Mouse (Mus musculus) embryonic facial prominence, embryonic 11.5 days (tissue): ENCODE measurements around the gene Thpo. TPM values are rescaled to one million over a fixed set of nuclear protein-coding genes. Genes with fewer than 3 reads are reported as not detected.

Source experiments
- ATAC-seq: fragments of 200-750 bp; cut with Nextera tagmentation; replicated peaks from 2 replicates; pipeline ENCODE4 v1.8.0; 2017; ENCODE audit warnings: low read depth; ENCODE audit not compliant: insufficient number of reproducible peaks, low FRiP score, low TSS enrichment
- DNase-seq: peaks from one replicate; pipeline ENCODE4 v3.0.0-alpha.2; 2015; ENCODE audit warnings: low spot score
- H3K27ac ChIP-seq: fragments of 300-500 bp; sonication (generic); replicated peaks from 2 replicates; pipeline ENCODE4 v1.5.1; 2014; ENCODE audit warnings: mild to moderate bottlenecking, low read depth, low read length, control low read depth
- H3K27me3 ChIP-seq: fragments of 300-500 bp; sonication (generic); 2 replicates; pipeline ENCODE4 v1.6.1; 2014; ENCODE audit warnings: mild to moderate bottlenecking, low read length, moderate library complexity, mixed read lengths; ENCODE audit not compliant: control insufficient read depth, insufficient read depth
- H3K36me3 ChIP-seq: fragments of 300-500 bp; sonication (generic); replicated peaks from 2 replicates; pipeline ENCODE4 v1.6.1; 2014; ENCODE audit warnings: low read depth, mild to moderate bottlenecking, low read length, moderate library complexity, mixed read lengths; ENCODE audit not compliant: control insufficient read depth, insufficient read depth
- H3K4me1 ChIP-seq: fragments of 300-500 bp; sonication (generic); 2 replicates; pipeline ENCODE4 v1.6.1; 2014; ENCODE audit warnings: low read length, mixed read lengths; ENCODE audit not compliant: control insufficient read depth, insufficient read depth
- H3K4me2 ChIP-seq: fragments of 300-500 bp; sonication (generic); 2 replicates; pipeline ENCODE4 v1.6.1; 2014; ENCODE audit warnings: low read depth, mild to moderate bottlenecking, control low read depth, low read length, moderate library complexity
- H3K4me3 ChIP-seq: fragments of 300-500 bp; sonication (generic); 2 replicates; pipeline ENCODE4 v1.5.1; 2014; ENCODE audit warnings: low read depth, low read length, control low read depth
- H3K9ac ChIP-seq: fragments of 300-500 bp; sonication (generic); replicated peaks from 2 replicates; pipeline ENCODE4 v1.6.1; 2014; ENCODE audit warnings: mild to moderate bottlenecking, control low read depth, low read length
- H3K9me3 ChIP-seq: fragments of 300-500 bp; sonication (generic); replicated peaks from 2 replicates; pipeline ENCODE4 v1.6.1; 2016; ENCODE audit warnings: mild to moderate bottlenecking, low read length, inconsistent platforms, mixed read lengths; ENCODE audit not compliant: control insufficient read depth
- WGBS: fragments of 180-500 bp; shearing (Covaris S2); extraction: QIAGEN DNeasy Blood & Tissue Kit; methylation state at CpG from one replicate; pipeline ENCODE4 v1.1.7; 2014; 5-methylcytosine and 5-hydroxymethylcytosine counted together
- polyA plus RNA-seq: library from polyadenylated mRNA; unstranded; fragments of >200 nt; fragmentation: Nextera tagmentation; extraction: Ambion mirVana; gene quantifications from 2 replicates; pipeline ENCODE4 v1.2.1, GENCODE M21; 2014

The Thpo gene
- polyA plus RNA-seq, 1 experiment from 2014 or later: 0.48 TPM

DNA sequence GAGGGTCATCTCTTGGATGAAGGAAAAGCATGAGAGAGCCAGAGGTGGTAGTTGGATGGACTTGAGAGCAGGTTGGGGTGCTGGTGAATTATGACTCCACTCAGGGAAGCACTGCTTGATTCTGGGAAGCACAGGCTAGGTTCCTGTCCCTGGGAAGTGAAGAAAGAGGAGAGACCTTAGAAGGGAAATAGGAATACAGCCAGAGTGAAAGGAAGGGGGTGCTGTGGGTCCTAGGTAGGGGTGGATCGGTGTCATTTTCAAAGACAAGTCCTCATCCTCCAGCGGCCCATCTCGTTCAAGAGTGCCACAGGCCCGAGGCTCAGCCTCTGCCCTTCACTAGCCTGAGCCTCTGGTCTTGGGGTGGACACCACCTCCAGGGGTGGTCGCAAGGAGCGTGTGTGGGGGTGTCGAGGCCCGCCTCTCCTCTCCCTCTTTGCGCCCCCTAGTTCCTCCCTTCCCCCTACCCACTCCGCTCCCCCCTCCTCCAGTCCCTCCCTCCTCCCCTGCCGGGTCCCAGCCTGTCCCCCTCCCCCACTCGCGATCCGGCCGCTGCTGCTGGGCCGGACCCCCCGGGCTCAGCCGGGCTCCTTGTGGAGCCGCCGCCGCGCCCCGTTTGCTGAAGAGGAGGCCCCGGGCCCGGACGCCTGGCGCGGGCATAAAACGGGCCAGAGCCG, 1.9 kb downstream of the Thpo start:
- ATAC-seq (peak; percentile 31), DNase-seq (peak; percentile 56)
- WGBS: under 1% methylated on average over 18 of the region's 30 CpGs
- Histone ChIP-seq H3K36me3 (no peaks in the 10 kb centered on the region), H3K27me3 (peaks cover 24% of the 10 kb centered on the region), H3K9ac (peak overlapping the region; percentile 75), H3K4me2 (peak overlapping the region; percentile 99), H3K27ac (peak overlapping the region; percentile 48; the same call in 1 of the 2 replicates), H3K4me1 (peaks cover 5% of the 10 kb centered on the region), H3K4me3 (peak overlapping the region; percentile 63), H3K9me3 (no peaks in the 10 kb centered on the region)

DNA sequence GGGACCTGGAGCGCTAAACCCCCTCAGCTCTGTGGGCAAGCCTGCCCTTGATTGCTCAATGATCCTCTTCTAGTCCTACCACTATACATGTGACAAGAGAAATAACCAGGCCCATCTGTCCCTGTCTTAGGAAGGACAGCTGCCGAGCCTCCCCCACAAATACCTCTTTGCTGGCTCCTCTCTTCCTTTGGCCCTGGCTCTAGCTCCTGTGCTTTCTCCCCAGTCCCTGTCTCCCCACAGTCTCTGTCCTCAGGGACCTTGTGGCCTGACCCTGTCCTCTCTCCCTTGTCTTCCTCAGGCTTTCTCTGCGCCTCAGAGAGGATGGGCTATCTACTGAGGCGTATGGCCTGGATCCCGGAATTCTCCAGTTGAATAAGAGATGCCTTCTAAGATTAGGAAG, 2.6 kb downstream of the Thpo start:
- ATAC-seq: no peak
- Histone ChIP-seq H3K9me3 (no peaks in the 10 kb centered on the region), H3K4me2 (no peak overlapping the region), H3K4me1 (peaks cover 5% of the 10 kb centered on the region), H3K4me3 (no peak overlapping the region), H3K36me3 (no peaks in the 10 kb centered on the region), H3K27ac (no peak overlapping the region), H3K9ac (no peak overlapping the region), H3K27me3 (peaks cover 24% of the 10 kb centered on the region)
- no peak for DNase-seq
- 71% methylated on average over 5 of the region's 5 CpGs for WGBS

DNA sequence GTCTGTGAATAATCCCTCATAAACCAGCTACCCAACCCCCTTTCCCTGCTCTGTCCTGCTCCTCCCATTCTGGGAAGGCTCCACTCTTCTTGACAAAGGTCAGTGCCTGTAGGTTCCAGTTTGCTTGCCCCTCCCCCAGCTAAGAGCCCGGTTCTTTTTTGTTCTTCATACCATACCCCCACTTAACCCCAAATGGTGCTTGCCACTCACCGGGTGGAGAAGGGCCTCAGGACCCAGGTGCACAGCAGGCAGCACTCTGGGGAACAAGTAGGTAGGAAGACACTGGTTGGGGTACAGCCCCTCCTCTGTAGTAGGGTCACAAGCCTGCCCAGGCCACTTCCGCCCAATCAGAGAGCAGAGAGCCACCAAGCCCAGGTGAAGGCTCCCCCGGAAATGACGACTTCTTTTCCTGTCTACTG, 4.0 kb downstream of the Thpo start:
- Histone ChIP-seq H3K9ac (no peak overlapping the region), H3K27ac (no peak overlapping the region), H3K4me2 (no peak overlapping the region), H3K4me3 (no peak overlapping the region), H3K27me3 (peaks cover 22% of the 10 kb centered on the region), H3K9me3 (no peaks in the 10 kb centered on the region), H3K36me3 (no peaks in the 10 kb centered on the region), H3K4me1 (peaks cover 5% of the 10 kb centered on the region)
- DNase-seq (no peak), ATAC-seq (no peak)
- WGBS: 34% methylated on average over 5 of the region's 5 CpGs

DNA sequence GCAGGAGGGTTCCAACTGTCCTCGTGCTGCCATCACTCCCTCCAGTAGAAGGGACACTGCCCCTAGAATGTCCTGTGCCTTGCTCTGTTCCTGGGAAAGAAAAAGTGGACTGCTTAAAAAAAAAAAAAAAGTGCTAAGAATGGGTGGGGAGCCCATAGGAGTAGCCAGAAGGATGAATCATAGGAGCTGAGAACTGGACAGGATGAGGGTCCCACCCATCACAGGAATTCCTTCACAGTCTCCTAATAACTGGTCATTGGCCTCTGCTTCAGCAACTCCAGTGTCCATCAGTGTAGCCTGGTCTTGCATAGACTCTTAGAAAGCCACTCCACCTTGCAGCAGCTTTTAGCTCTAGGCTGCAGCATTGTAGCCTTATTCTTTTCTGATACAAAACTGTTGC, 7.9 kb downstream of the Thpo start:
- no peak overlapping the region for H3K4me2 ChIP-seq
- WGBS: 11% methylated on average over 1 of the region's 1 CpGs
- H3K9ac ChIP-seq: no peak overlapping the region

DNA sequence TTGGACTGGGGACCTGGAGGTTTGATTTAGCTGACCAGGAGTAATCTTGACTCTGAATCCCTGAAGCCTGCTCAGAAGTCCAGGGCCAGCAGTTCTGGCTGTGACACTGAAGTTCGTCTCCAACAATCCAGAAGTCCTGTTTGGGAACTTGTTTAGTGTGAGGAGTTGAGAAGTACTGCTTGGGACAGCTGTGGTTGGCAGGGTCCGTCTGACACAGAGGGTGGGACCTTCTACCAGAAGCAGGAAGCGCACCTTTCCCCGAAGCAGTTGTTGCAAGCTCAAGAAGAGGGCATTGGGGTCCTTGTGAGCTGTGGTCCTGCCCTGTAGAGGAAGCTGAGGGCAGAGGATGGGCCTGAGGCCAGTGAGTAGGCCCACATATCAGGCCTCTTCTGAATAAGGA, 8.6 kb downstream of the Thpo start:
- H3K9ac ChIP-seq: no peak overlapping the region
- 0 out of 2 replicates have a peak, but pooled peaks cover 2% of the 10 kb centered on the region for H3K4me1 ChIP-seq
- H3K4me3 ChIP-seq: no peak overlapping the region
- ATAC-seq: no peak
- no peaks in the 10 kb centered on the region for H3K27me3 ChIP-seq
- H3K4me2 ChIP-seq: no peak overlapping the region
- H3K9me3 ChIP-seq: no peaks in the 10 kb centered on the region
- WGBS: 83% methylated on average over 4 of the region's 4 CpGs
- no peaks in the 10 kb centered on the region for H3K36me3 ChIP-seq
- no peak for DNase-seq
- H3K27ac ChIP-seq: no peak overlapping the region

More for the DNA sequence above, 7.9 kb downstream of the Thpo start:
- no peak for DNase-seq
- H3K4me3 ChIP-seq: no peak overlapping the region
- H3K36me3 ChIP-seq: no peaks in the 10 kb centered on the region
- ATAC-seq: no peak
- H3K9me3 ChIP-seq: no peaks in the 10 kb centered on the region
- H3K27ac ChIP-seq: no peak overlapping the region
- 0 out of 2 replicates have a peak, but pooled peaks cover 2% of the 10 kb centered on the region for H3K4me1 ChIP-seq
- no peaks in the 10 kb centered on the region for H3K27me3 ChIP-seq

DNA sequence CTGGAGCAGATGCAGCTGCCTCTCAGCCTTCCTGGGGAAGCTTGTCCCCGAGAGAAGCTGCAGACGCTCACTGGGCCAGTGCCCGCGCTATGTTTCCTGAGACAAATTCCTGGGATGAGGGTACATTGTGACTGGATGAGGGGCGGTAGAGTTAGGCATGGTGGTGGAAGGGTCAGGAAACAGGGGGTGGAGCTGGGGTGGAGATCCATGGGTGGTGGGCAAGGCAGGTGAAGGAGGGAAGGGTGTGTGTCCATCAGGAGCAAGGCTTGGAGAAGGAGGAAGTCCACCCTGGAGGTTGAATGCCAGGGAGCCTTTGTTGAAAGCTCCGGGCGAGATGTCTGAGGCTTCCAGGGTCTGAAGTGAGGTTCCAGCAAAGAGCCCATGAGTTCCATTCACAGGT, 9.0 kb downstream of the Thpo start:
- Histone ChIP-seq H3K9ac (no peak overlapping the region), H3K27me3 (no peaks in the 10 kb centered on the region), H3K36me3 (no peaks in the 10 kb centered on the region; the same call in 1 of the 2 replicates), H3K27ac (no peak overlapping the region), H3K4me3 (no peak overlapping the region), H3K9me3 (no peaks in the 10 kb centered on the region), H3K4me1 (0 out of 2 replicates have a peak, but pooled peaks cover 2% of the 10 kb centered on the region), H3K4me2 (no peak overlapping the region)
- 76% methylated on average over 7 of the region's 7 CpGs for WGBS
- DNase-seq (no peak), ATAC-seq (no peak)

DNA sequence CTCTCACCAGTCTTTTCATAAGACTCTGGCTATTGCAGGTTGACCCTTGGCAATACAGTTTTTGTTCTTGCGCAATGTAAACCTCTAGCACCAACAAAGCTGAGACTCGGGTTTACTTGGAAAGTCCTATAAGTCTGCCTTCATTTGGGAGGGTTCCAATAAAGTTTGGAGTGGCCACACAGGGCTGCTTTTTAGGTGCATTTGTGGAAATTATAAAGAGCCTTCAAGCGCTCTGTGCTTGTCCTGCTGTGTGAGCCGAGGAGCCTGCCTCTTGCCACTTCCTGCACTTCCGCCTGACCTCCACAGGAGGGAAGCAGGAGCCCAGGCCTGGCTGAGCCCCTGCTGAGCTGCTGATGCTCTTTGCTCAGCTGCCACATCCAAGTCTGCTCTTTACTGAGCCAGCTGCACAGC, 10.0 kb downstream of the Thpo start:
- Histone ChIP-seq H3K9me3 (no peaks in the 10 kb centered on the region), H3K4me2 (no peak overlapping the region), H3K36me3 (no peaks in the 10 kb centered on the region; the same call in 1 of the 2 replicates), H3K9ac (no peak overlapping the region), H3K27ac (no peak overlapping the region), H3K4me1 (0 out of 2 replicates have a peak, but pooled peaks cover 2% of the 10 kb centered on the region), H3K27me3 (no peaks in the 10 kb centered on the region), H3K4me3 (no peak overlapping the region)
- peak; percentile 67; the same call in 1 of the 2 replicates for ATAC-seq
- 31% methylated on average over 5 of the region's 5 CpGs for whole genome bisulfite sequencing
- DNase-seq: peak; percentile 77

DNA sequence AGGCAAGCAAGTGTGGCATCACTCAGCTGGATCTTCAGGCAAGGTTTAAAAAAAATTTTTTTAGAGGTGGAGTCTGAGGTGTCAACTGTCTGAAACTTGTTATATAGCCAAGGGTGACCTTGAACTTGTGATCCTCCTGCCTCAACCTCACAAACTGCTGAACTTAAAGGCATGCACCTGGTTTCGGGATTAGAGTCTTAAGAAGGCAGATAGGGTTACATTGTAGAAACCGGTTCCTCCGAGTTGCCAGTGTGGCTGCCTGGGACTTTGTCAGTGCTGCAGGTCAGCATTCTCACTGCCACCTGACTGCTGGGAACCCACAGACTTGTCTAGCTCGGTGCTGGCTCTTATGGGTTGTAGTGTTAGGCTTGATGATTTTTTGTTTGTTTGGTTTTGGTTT, 11.1 kb downstream of the Thpo start:
- H3K36me3 ChIP-seq: no peaks in the 10 kb centered on the region; the same call in 1 of the 2 replicates
- H3K9me3 ChIP-seq: no peaks in the 10 kb centered on the region
- WGBS: 42% methylated on average over 4 of the region's 4 CpGs
- H3K27me3 ChIP-seq: no peaks in the 10 kb centered on the region
- no peak overlapping the region for H3K4me2 ChIP-seq
- H3K27ac ChIP-seq: no peak overlapping the region
- H3K9ac ChIP-seq: no peak overlapping the region
- peak; percentile 35 for DNase-seq
- ATAC-seq: no peak
- H3K4me1 ChIP-seq: 0 out of 2 replicates have a peak, but pooled peaks cover 2% of the 10 kb centered on the region
- no peak overlapping the region for H3K4me3 ChIP-seq
